Mouse (Mus musculus) MEL (cell line): ENCODE data around the gene Pank4. TPM values are rescaled to one million over a fixed set of nuclear protein-coding genes. Genes with fewer than 3 reads are reported as not detected.

ENCODE experiments used
- DNase-seq: peaks from one replicate; pipeline ENCODE4 v3.0.0; 2011; ENCODE audit warnings: low read depth, low spot score
- H3K27ac ChIP-seq: 2 replicates; pipeline ENCODE4 v1.5.1; 2012; ENCODE audit warnings: low read depth, mild to moderate bottlenecking, control low read depth, low read length, moderate library complexity; ENCODE audit not compliant: control insufficient read depth
- H3K27me3 ChIP-seq, 2 experiments: fragments of 150-350 bp in 1 of 2; sonication (generic) in 1 of 2; 2 replicates each; pipeline ENCODE4 v1.6.1; 2012; ENCODE audit warnings: low read length in 2 of 2, mild to moderate bottlenecking in 2 of 2, improper control_type of control experiment in 1 of 2, moderate library complexity in 1 of 2; ENCODE audit not compliant: insufficient read depth in 2 of 2, control insufficient read depth in 1 of 2
- H3K36me3 ChIP-seq, 2 experiments: 2 replicates each; pipeline ENCODE4 v1.6.1; 2012 to 2014; ENCODE audit warnings: low read length in 2 of 2, improper control_type of control experiment in 1 of 2, inconsistent platforms in 1 of 2, mild to moderate bottlenecking in 1 of 2; ENCODE audit not compliant: insufficient read depth in 2 of 2, control insufficient read depth in 1 of 2
- H3K4me1 ChIP-seq, 2 experiments: fragments of 150-350 bp in 1 of 2; sonication (generic) in 1 of 2; 2 replicates each; pipeline ENCODE4 v1.6.1; 2012; ENCODE audit warnings: low read length in 2 of 2, improper control_type of control experiment in 1 of 2, mild to moderate bottlenecking in 1 of 2; ENCODE audit not compliant: insufficient read depth in 2 of 2, control insufficient read depth in 1 of 2
- H3K4me3 ChIP-seq, 2 experiments: fragments of 150-350 bp in 1 of 2; sonication (generic) in 1 of 2; 2 replicates each; pipeline ENCODE4 v1.5.1; 2012; ENCODE audit warnings: low read depth in 2 of 2, low read length in 2 of 2, mild to moderate bottlenecking in 2 of 2, moderate library complexity in 2 of 2, control low read depth in 1 of 2, improper control_type of control experiment in 1 of 2; ENCODE audit not compliant: control insufficient read depth in 1 of 2, insufficient read depth in 1 of 2
- H3K79me2 ChIP-seq: 2 replicates; pipeline ENCODE4 v1.6.1; 2012; ENCODE audit warnings: mild to moderate bottlenecking, low read length, moderate library complexity; ENCODE audit not compliant: control insufficient read depth, poor library complexity, insufficient read depth
- H3K9ac ChIP-seq: 2 replicates; pipeline ENCODE4 v1.6.1; 2012; ENCODE audit warnings: low read depth, mild to moderate bottlenecking, control low read depth, low read length, moderate library complexity; ENCODE audit not compliant: control insufficient read depth, poor library complexity, severe bottlenecking
- H3K9me3 ChIP-seq: fragments of 150-350 bp; sonication (generic); replicated peaks from 2 replicates; pipeline ENCODE4 v1.6.1; 2012; ENCODE audit warnings: mild to moderate bottlenecking, low read length, improper control_type of control experiment, moderate library complexity; ENCODE audit not compliant: insufficient read depth
- CTCF ChIP-seq, 3 experiments: IDR thresholded peaks in 2 of 3; conservative IDR thresholded peaks in 1 of 3; 2 replicates each; pipeline ENCODE4 v1.5.1; 2011 to 2012; ENCODE audit warnings: low read length in 3 of 3, low read depth in 2 of 3, mild to moderate bottlenecking in 2 of 3, improper control_type of control experiment in 1 of 3, inconsistent platforms in 1 of 3, mixed read lengths in 1 of 3, moderate library complexity in 1 of 3; ENCODE audit not compliant: control insufficient read depth in 1 of 3, insufficient read depth in 1 of 3, poor library complexity in 1 of 3, severe bottlenecking in 1 of 3
- E2F4 ChIP-seq: IDR thresholded peaks from 2 replicates; pipeline ENCODE4 v1.6.1; 2011; ENCODE audit warnings: low read depth, low read length, improper control_type of control experiment, borderline replicate concordance
- EP300 ChIP-seq, 2 experiments: IDR thresholded peaks; 2 replicates each; pipeline ENCODE4 v1.6.1; 2011; ENCODE audit warnings: improper control_type of control experiment in 2 of 2, low read length in 2 of 2, low read depth in 1 of 2, mild to moderate bottlenecking in 1 of 2
- HCFC1 ChIP-seq: IDR thresholded peaks from 2 replicates; pipeline ENCODE4 v1.6.1; 2012; ENCODE audit warnings: low read depth, mild to moderate bottlenecking, inconsistent platforms, low read length, improper control_type of control experiment, moderate library complexity
- MAFK ChIP-seq: IDR thresholded peaks from 2 replicates; pipeline ENCODE4 v1.6.1; 2011; ENCODE audit warnings: low read depth, mild to moderate bottlenecking, low read length, improper control_type of control experiment, borderline replicate concordance
- MAZ ChIP-seq: IDR thresholded peaks from 2 replicates; pipeline ENCODE4 v1.6.1; 2012; ENCODE audit warnings: low read depth, mild to moderate bottlenecking, inconsistent platforms, low read length, improper control_type of control experiment
- MEF2A ChIP-seq: IDR thresholded peaks from 2 replicates; pipeline ENCODE4 v1.6.1; 2014; ENCODE audit warnings: low read depth, mild to moderate bottlenecking, inconsistent platforms, low read length, improper control_type of control experiment; ENCODE audit not compliant: poor library complexity, insufficient replicate concordance, severe bottlenecking; ENCODE audit errors: extremely low read depth
- MXI1 ChIP-seq: IDR thresholded peaks from 2 replicates; pipeline ENCODE4 v1.6.1; 2011; ENCODE audit warnings: mild to moderate bottlenecking, low read depth, low read length, improper control_type of control experiment
- MYC ChIP-seq: IDR thresholded peaks from 2 replicates; pipeline ENCODE4 v1.6.1; 2011; ENCODE audit warnings: low read depth, mild to moderate bottlenecking, low read length, improper control_type of control experiment, moderate library complexity
- NELFE ChIP-seq: IDR thresholded peaks from 2 replicates; pipeline ENCODE4 v1.6.1; 2011; ENCODE audit warnings: low read depth, low read length, improper control_type of control experiment
- POLR2A ChIP-seq, 2 experiments: IDR thresholded peaks; 2 replicates each; pipeline ENCODE4 v1.6.1; 2011 to 2012; ENCODE audit warnings: low read length in 2 of 2, mild to moderate bottlenecking in 2 of 2, control low read depth in 1 of 2, improper control_type of control experiment in 1 of 2, low read depth in 1 of 2, moderate library complexity in 1 of 2; ENCODE audit not compliant: control insufficient read depth in 1 of 2, insufficient read depth in 1 of 2, poor library complexity in 1 of 2
- POLR2AphosphoS2 ChIP-seq: IDR thresholded peaks from 2 replicates; pipeline ENCODE4 v1.6.1; 2011; ENCODE audit warnings: low read length, improper control_type of control experiment
- SMC3 ChIP-seq: IDR thresholded peaks from 2 replicates; pipeline ENCODE4 v1.6.1; 2011; ENCODE audit warnings: low read depth, low read length, improper control_type of control experiment
- USF2 ChIP-seq, 2 experiments: IDR thresholded peaks; 2 replicates each; pipeline ENCODE4 v1.6.1; 2011 to 2012; ENCODE audit warnings: improper control_type of control experiment in 2 of 2, low read length in 2 of 2, borderline replicate concordance in 1 of 2, inconsistent platforms in 1 of 2, low read depth in 1 of 2, mild to moderate bottlenecking in 1 of 2; ENCODE audit not compliant: insufficient read depth in 1 of 2
- ZKSCAN1 ChIP-seq: IDR thresholded peaks from 2 replicates; pipeline ENCODE4 v1.6.1; 2012; ENCODE audit warnings: low read depth, mild to moderate bottlenecking, inconsistent platforms, low read length, improper control_type of control experiment, moderate library complexity
- ZMIZ1 ChIP-seq: IDR thresholded peaks from 2 replicates; pipeline ENCODE4 v1.6.1; 2012; ENCODE audit warnings: low read depth, mild to moderate bottlenecking, inconsistent platforms, low read length, improper control_type of control experiment, moderate library complexity
- polyA plus RNA-seq, 2 experiments: library from polyadenylated mRNA; stranded (reverse) in 1 of 2; unstranded in 1 of 2; fragments of >175 nt in 1 of 2; fragments of >200 nt in 1 of 2; gene quantifications; 2 replicates each; pipeline versions ENCODE4 v1.2.1 to v1.2.4; 2012; ENCODE audit warnings: low replicate concordance in 2 of 2, low read depth in 1 of 2; ENCODE audit not compliant: insufficient read length in 2 of 2, insufficient read depth in 1 of 2, missing spikeins in 1 of 2
- total RNA-seq: library from RNA; depleted of rRNA; stranded (reverse); fragments of 300-350 nt; gene quantifications from 2 replicates; pipeline ENCODE4 v1.2.3, GENCODE M21; 2012

Gene Pank4
- total and polyA plus RNA-seq, 3 experiments: 38.4 to 55.5 TPM; not detected in 1

DNA sequence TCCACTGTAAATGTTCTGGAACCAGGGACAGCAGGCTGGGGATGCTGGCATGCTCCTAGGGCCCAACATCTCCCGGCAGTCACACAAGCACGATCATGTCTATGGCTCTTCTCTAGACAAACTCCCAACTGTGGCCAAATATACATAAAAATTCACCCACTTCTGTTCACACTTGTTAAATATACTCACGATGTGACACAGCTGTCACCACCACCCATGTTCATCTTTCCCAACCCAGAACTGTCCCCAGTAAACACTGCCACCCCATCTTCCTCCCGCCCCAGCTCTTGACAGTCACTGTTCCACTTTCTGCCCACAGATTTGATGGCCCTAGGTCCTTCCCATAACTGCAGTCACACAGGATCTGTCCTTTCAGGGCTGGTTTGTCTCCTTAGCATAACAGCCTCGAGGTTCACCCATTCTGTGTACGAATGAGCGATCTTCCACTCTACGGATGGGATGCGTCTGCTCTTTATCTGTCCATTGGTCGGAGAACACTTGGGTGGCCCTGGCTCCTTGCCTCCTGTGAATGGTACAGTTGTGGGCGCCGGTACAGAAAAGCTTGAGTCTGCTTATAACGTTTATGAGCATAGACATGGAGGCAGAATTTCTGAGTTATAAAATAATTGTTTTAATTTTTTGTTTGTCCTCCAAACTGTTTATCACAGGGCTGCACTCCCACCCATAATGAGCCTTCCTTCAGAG lies 6.5 kb upstream of the Pank4 start (continued):
- TF ChIP-seq CTCF (IDR thresholded peaks at IDR 0.05 in 2 of 3, conservative IDR thresholded peaks at IDR 0.05 in 1 of 3; ENCODE audit: control insufficient read depth in 1 of 3, insufficient read depth in 1 of 3, low read depth in 2 of 3, low read length in 3 of 3, poor library complexity in 1 of 3, severe bottlenecking in 1 of 3) (no peak), SMC3 (no peak), EP300 (IDR thresholded peaks at IDR 0.05; ENCODE audit: low read depth in 1 of 2, low read length in 2 of 2) (no peak)

- no peaks in the 10 kb centered on the region for H3K9me3 ChIP-seq
- DNase-seq: no peak
- H3K4me1 ChIP-seq: no peaks in the 10 kb centered on the region; a peak in 1 of 4 replicates
- no peaks in the 10 kb centered on the region for H3K79me2 ChIP-seq
- H3K36me3 ChIP-seq: no peaks in the 10 kb centered on the region
- H3K4me3 ChIP-seq: no peak overlapping the region
- no peak overlapping the region for H3K27ac ChIP-seq
- no peak overlapping the region for H3K9ac ChIP-seq
- TF ChIP-seq POLR2A (IDR thresholded peaks at IDR 0.05; ENCODE audit: control insufficient read depth in 1 of 2, insufficient read depth in 1 of 2, low read depth in 1 of 2, low read length in 2 of 2, poor library complexity in 1 of 2) (no peak), ZMIZ1 (no peak), MYC (no peak), EP300 (IDR thresholded peaks at IDR 0.05; ENCODE audit: low read depth in 1 of 2, low read length in 2 of 2) (no peak), POLR2AphosphoS2 (no peak), NELFE (no peak), USF2 (IDR thresholded peaks at IDR 0.05; ENCODE audit: borderline replicate concordance in 1 of 2, insufficient read depth in 1 of 2, low read depth in 1 of 2, low read length in 2 of 2) (no peak), MAZ (no peak), MEF2A (no peak)
- peaks cover 0 to 12% of the 10 kb centered on the region in 2 experiments; a peak in 2 of 4 replicates for H3K27me3 ChIP-seq
Observed at GRCm38 (mm10) chr4:154958171-154958570, 5.8 kb upstream of the Pank4 start.

DNA sequence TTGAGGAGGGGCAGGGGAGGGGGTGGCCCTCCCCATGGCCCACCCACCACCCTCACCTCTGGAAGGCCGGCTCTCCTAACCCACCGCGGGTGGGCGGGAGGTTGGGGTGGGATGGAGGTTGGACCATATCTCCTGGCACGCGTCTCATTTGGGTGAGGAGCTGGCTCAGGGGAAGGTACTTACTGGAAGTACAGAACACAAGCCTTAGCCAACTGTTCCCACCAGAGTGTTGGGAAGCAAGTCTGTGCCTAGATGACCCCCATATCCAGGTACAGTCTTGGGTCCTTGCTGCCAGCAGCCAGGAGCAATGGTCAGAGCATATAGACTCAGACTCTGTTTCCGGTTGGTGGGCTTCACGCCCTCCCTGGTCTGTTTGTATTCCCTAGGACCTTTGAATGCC lies 5.3 kb upstream of the Pank4 start:
- Histone ChIP-seq H3K4me3 (no peak overlapping the region), H3K36me3 (no peaks in the 10 kb centered on the region)
- TF ChIP-seq MYC (no peak), POLR2A (IDR thresholded peaks at IDR 0.05; ENCODE audit: control insufficient read depth in 1 of 2, insufficient read depth in 1 of 2, low read depth in 1 of 2, low read length in 2 of 2, poor library complexity in 1 of 2) (no peak), MAFK (no peak), ZKSCAN1 (no peak), EP300 (IDR thresholded peaks at IDR 0.05; ENCODE audit: low read depth in 1 of 2, low read length in 2 of 2) (no peak), MXI1 (no peak), HCFC1 (no peak), E2F4 (no peak)

More for the DNA sequence above, 5.3 kb upstream of the Pank4 start:
- no peak for DNase-seq
- Histone ChIP-seq H3K27ac (no peak overlapping the region), H3K4me1 (no peaks in the 10 kb centered on the region; a peak in 1 of 4 replicates), H3K79me2 (no peaks in the 10 kb centered on the region), H3K9ac (no peak overlapping the region), H3K9me3 (no peaks in the 10 kb centered on the region), H3K27me3 (peaks cover 0 to 11% of the 10 kb centered on the region in 2 experiments; a peak in 2 of 4 replicates)
